Mouse (Mus musculus) heart, adult 9 months (tissue): ENCODE results near the gene Plpp7.

Experiments
- DNase-seq, 2 experiments: peaks; one replicate each; pipeline ENCODE4 v3.0.0; 2022; ENCODE audit warnings: low spot score in 2 of 2

Gene Plpp7

GRCm38 (mm10) chr2:32095351-32096121 is at the start of gene Plpp7:
TSS of gene Plpp7 (plus strand) at chr2:32095528.
- DNase-seq: peak; percentile 85 to 87

DNA sequence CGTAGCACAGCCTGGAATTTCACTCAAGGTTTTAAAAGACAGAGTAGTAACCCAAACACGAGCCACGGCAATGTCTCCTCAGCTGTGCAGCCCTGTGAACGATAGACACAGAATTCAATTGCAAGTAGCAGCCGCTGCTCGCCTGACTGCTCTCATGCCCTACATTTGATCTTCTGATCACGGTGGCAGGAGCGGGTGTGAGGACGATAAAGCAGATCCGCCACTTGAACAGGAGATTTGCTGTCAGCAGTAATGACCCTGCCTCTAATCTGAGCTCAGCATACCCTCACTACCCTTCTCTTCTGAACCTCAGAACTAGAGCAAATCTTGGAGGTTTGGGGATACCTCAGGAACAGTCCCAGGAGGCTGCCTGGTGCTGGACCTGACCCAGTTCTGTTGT is 49.3 kb upstream of the Plpp7 start:
- peak in 1 of 2 experiments; percentile 49 for DNase-seq

- DNase-seq: no peak
Observed at GRCm38 (mm10) chr2:32047323-32047722, 48.0 kb upstream of the Plpp7 start.

- no peak for DNase-seq
Observed at GRCm38 (mm10) chr2:32051791-32052190, 43.5 kb upstream of the Plpp7 start.

DNA sequence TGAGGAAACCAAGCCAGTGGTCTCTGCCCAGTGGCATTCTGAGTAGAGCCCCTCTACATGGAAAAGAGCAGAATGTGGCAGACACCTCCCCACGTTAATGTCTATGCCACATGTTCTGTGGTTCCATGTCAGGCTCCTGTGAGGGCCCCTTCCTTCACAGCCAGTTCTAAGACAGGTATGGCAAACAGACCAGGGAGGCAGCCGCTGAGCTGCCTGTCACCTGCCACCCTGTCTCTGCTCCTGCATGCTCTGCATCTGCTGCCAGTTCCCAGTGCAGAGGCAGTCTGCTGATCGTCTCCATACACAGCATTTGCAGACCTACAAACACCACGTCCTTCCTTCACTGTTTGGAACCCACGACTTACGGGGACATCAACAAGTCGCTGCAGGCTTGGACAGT is 42.9 kb upstream of the Plpp7 start:
- DNase-seq: no peak

DNA sequence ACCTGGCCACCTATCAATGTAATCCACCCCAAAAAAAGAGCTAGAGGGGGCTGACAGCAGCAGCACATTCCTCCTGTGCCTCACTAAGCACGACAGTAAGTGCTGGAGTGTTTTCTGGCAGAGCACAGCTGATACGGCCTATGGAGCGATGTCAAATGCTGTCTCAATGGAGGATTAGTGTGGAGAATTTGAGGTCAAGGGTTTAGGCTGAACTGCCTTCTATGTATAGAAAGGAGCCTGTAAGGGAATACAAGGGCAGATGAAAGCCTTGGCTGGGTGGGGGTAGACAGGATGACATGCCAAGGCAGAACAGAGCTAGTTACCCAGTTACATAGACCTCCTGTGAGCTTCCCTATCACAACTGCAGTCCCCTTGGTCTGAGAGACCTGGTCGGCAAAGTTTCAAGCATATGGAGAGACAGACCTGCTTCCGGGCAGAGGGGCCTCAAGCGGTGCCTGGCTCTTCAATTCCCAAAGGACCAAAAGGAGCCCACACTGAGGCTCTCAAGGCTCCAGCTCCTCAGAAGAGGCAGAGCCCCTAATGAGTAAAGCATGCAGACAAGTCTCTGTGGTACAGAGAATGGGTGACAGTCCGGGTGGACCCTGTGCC is 39.9 kb upstream of the Plpp7 start:
- no peak for DNase-seq

DNA sequence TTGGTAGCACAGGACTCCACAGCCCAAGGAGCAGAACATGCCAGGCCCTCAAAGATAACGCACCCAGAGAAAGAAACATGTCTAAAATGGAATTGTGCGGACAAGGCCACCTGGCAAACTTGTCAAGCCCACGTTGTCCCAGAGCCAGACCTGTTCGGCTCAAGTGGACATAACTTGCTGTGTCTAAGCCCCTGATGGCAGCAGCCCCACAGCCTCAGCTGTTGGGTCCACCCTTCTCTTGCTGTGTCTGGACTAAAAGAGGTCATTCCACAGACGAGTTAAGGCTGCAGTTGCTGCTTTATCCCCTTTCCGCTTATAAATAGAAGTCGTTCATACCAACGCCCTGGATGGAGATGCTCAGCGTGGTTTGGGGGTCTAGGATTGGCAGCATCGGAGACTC is 38.8 kb upstream of the Plpp7 start:
- DNase-seq: no peak

DNA sequence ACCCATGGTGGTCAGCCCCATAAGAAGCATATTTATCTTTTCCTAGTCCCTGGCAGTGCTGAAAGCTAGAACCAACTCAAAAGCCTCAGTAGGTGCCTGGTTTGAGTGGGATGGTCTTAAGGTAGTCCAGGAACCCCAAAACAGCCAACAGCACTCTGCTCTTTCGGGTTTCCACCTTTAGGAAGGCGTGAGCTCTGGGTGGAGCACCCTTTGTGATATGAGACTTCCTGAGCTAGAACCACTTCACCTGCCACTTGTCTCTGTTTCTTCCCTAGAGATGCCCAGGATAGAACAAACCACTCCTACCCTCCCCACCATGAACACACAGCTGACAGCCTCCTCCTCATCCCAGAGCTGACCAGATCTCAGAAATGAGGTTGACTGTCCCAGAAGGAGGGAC is 38.0 kb upstream of the Plpp7 start:
- no peak for DNase-seq

GRCm38 (mm10) chr2:32057794-32058193 is 37.5 kb upstream of the Plpp7 start:
- DNase-seq: no peak

- DNase-seq: no peak
Observed at GRCm38 (mm10) chr2:32058241-32058640, 37.1 kb upstream of the Plpp7 start.

DNA sequence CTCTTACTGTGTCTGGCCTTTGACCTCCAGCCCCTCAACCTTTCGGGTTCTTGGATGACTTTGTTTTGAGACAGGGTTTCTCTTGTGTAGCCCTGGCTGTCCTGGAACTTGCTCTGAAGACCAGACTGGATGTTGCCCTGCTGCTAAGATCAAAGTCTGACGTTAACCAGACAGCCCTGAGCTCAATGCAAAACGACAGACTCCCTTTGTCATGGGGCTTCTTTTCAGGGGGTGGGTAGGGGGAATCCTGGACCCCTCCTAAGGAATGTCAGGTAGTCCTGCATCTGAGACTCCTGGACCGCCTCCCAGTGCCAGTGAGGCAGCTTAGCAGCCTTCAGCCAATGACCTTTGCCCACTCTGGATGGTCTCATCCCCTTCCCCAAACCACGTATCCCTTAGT is 36.6 kb upstream of the Plpp7 start:
- DNase-seq: no peak

DNA sequence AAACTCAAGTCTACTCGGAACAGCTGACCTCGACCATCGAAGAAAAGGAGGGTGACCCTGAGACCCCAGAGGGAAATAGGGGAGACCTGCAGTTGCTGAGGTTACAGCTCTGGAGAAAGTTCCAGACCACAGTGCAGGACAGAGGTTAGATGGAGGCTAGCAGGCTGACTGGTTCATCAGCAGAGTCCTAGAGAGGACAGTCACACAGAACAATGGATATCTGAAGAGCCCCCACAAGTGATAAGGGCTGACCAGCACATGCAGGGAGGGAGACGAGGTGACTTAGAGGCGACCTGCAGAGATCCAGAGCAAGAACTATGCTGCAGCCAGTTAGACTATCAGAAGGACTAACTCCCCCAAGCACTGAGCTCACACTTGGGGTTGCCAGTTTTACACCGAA is 35.7 kb upstream of the Plpp7 start:
- DNase-seq: no peak

DNA sequence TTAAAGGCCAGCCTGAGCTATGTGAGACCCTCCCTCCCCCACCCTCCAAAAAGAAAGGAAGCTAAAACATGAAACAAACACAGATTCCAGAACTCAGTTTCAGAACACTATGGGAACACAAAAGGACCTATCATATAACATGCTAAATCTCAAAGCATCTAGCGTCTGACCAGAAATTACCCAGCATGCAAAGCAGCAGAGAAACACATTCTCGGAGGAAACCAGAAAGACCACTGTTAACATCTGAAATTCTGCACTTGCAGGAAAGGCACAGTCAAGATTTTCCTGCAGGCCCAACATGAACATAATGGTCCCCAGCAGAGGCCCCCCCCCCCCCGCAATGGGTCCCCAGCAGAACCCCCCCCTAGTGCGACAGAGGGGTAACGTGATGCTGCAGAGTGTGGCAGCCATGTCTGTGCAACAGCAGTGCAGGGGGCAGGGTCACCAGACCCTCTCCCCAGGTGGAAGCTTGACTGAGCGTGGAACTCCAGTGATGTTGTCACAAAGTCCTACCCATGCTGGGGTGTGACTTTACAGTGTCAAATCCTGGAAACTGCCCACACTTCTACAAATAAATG is 35.0 kb upstream of the Plpp7 start:
- DNase-seq: no peak

DNA sequence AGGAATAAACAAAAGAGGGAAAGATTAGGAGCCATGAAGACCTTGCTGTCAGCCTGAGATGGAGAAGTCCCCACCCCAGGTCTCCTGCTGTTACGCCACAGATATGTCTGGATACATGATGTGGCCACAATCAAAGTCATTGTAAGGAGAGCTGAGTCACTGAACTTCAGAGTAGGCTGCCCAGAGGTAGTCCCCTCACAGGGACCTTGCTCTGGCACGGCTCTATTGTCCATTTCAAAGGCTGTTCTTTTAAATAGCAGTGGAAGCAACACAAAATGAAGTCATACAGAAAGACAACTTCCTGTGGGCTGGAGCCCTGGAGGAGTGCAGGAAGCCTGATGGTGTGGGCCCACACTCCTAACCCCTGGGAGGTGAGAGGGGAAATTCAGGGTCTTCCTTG is 34.1 kb upstream of the Plpp7 start:
- DNase-seq: no peak

GRCm38 (mm10) chr2:32061722-32062505 is 33.4 kb upstream of the Plpp7 start:
- no peak for DNase-seq

- no peak for DNase-seq
Observed at GRCm38 (mm10) chr2:32062626-32063410, 32.5 kb upstream of the Plpp7 start.

DNA sequence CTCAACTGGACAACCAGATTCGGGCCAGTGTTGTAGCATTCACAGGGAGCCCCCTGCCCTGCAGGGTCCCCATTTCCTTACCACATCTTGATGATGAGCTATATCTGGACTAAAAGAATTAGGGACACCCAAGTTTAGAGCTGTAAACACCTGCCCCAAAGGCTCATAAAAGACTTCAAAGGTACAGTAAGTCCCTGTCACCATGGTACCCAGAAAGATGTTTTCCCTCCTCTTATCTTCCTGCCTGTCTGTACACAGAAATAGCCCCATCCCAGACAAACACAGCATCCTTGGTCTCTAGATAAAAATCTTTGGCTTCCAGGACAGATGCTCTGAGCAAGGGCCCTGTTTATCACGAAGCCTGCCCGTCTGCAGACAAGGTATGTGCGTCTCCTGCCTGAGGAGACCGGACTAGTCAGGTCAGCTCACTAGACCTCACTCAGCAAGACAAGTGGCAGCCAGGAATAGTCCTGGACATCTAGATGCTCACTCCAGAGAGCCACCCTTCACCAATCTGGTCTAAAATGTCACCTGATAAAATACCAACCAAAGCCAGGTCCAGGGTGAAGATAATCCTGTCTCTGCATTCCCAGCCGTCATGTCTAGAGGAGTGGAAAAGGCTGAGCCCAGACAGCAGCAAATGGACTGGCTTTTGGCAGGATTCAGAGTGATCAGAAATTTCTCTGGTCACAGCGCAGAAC is 31.7 kb upstream of the Plpp7 start:
- DNase-seq: peak; percentile 47 to 53

DNA sequence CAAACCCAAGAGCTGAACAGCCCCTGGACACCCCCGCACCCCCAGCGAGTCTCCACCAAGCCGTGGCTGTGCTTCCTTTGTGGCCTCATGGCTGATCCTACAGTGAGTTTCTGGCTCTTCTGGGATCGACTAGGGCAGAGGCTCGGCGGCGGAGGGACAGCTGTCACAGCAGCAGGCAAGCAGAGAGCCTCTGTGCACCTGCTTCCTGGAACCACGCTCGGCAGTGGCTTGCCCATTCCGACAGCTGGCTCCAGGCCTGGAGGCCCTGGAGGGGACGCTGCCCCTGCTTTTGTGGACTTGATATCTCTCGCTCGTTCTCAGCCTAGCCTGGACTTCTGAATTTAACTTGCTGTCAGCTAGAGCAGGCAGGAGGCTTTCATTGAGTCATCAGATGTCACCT is 30.4 kb upstream of the Plpp7 start:
- peak in 1 of 2 experiments; percentile 50 for DNase-seq

DNA sequence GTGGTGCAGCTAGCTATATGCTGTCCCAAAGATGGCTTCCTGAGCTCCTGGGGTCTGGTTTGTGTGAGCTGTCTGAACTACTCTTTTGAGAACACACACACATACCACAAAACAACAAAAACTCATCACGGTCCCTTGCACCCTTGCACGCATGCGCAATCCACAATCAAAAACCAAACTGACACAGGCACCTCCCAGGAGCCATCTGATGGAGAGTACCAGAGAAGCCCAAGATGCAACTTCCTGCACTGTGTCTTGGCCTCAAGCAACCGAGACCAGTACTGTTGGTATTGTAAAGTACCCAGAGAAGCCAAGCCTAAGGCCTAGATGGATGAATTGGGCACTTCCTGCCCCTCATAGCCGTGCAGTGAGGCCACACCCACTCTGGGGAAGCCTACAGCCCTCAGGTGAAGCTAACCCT is 29.9 kb upstream of the Plpp7 start:
- no peak for DNase-seq

- DNase-seq: no peak
Observed at GRCm38 (mm10) chr2:32066005-32066404, 29.3 kb upstream of the Plpp7 start.
